Mouse (Mus musculus) kidney, postnatal 36 days (tissue): ENCODE measurements around the gene Taf6.
A peak's percentile ranks its signal among the peaks of the same experiment; 100 is the strongest.
"Not testable (repeated sequence)": the region's sequence is repeated elsewhere in the genome, so short reads cannot be mapped to it uniquely, and the experiment has no call there.

Source experiments
- DNase-seq, 2 experiments: peaks; one replicate each; pipeline ENCODE4 v3.0.0; 2021 to 2022; ENCODE audit warnings: mixed read lengths in 2 of 2

Taf6 gene

GRCm38 (mm10) chr5:138186950-138187638, at the start of gene Taf6, which contains the start of gene Cnpy4:
Gene Taf6, minus strand, starts transcription at chr5:138187451.
Gene Cnpy4, plus strand, starts transcription at chr5:138187485.
- DNase-seq = peak; percentile 86 to 90

GRCm38 (mm10) chr5:138234224-138234623, 47.0 kb upstream of the Taf6 start:
- no peak for DNase-seq

GRCm38 (mm10) chr5:138233778-138234177, 46.5 kb upstream of the Taf6 start:
- DNase-seq = no peak

GRCm38 (mm10) chr5:138229511-138229910, 42.3 kb upstream of the Taf6 start:
- DNase-seq = no peak

- DNase-seq = peak; percentile 39 to 83
Observed at GRCm38 (mm10) chr5:138228026-138228425, 40.8 kb upstream of the Taf6 start.

- DNase-seq = no peak
Observed at GRCm38 (mm10) chr5:138227367-138227766, 40.1 kb upstream of the Taf6 start.

- no peak for DNase-seq
Observed at GRCm38 (mm10) chr5:138226491-138226890, 39.2 kb upstream of the Taf6 start.

- DNase-seq = no peak
Observed at GRCm38 (mm10) chr5:138225700-138226099, 38.4 kb upstream of the Taf6 start, which contains the start of gene Nxpe5. Gene Nxpe5, plus strand, starts transcription at chr5:138225898.

GRCm38 (mm10) chr5:138223287-138223686, 36.0 kb upstream of the Taf6 start:
- peak in 1 of 2 experiments; percentile 36 for DNase-seq

- peak; percentile 91 to 98 for DNase-seq
Observed at GRCm38 (mm10) chr5:138222111-138222510, 34.9 kb upstream of the Taf6 start.

- peak in 1 of 2 experiments; percentile 16 for DNase-seq
Observed at GRCm38 (mm10) chr5:138219864-138220263, 32.6 kb upstream of the Taf6 start.

- not testable (repeated sequence) for DNase-seq
Observed at GRCm38 (mm10) chr5:138216632-138217031, 29.4 kb upstream of the Taf6 start.

- DNase-seq = no peak
Observed at GRCm38 (mm10) chr5:138207873-138208272, 20.6 kb upstream of the Taf6 start.

GRCm38 (mm10) chr5:138207253-138207652, 20.0 kb upstream of the Taf6 start:
- no peak for DNase-seq

GRCm38 (mm10) chr5:138202086-138202485, 14.8 kb upstream of the Taf6 start:
- no peak for DNase-seq

- DNase-seq = peak; percentile 16 to 41
Observed at GRCm38 (mm10) chr5:138199576-138199975, 12.3 kb upstream of the Taf6 start.

- no peak for DNase-seq
Observed at GRCm38 (mm10) chr5:138195463-138195862, 8.2 kb upstream of the Taf6 start.

GRCm38 (mm10) chr5:138194755-138195345, 7.6 kb upstream of the Taf6 start:
- DNase-seq = peak in 1 of 2 experiments; percentile 46

- peak; percentile 88 to 89 for DNase-seq
Observed at GRCm38 (mm10) chr5:138193771-138194727, 6.8 kb upstream of the Taf6 start, which contains the start of gene Mblac1. Gene Mblac1, plus strand, starts transcription at chr5:138194314.

GRCm38 (mm10) chr5:138187661-138188306, 533 bp upstream of the Taf6 start:
- DNase-seq = peak; percentile 79 to 87

- no peak for DNase-seq
Observed at GRCm38 (mm10) chr5:138173217-138173616, 14.0 kb downstream of the Taf6 start.
